Mouse (Mus musculus): ENCODE data around the gene Rbm7. TPM values are rescaled to one million over a fixed set of nuclear protein-coding genes. Genes with fewer than 3 reads are reported as not detected.

Gene Rbm7
- 194 TPM for polyA plus RNA-seq (2017; shearing (Covaris generic))

GRCm38 (mm10) chr9:48494817-48495547 lies at the start of gene Rbm7, which contains the start of gene Gm5617:
Rbm7 (minus strand) TSS chr9:48495299.
Gm5617 (plus strand) TSS chr9:48495442.

GRCm38 (mm10) chr9:48480411-48481213 lies 14.5 kb downstream of the Rbm7 start, which contains the start of gene Rexo2:
Rexo2 (minus strand) TSS chr9:48480623.

Other genes with a start within 250 kb of the Rbm7 start
- 0.56 TPM for gene Nxpe2, start 141.8 kb downstream of the Rbm7 start, polyA plus RNA-seq (2017; shearing (Covaris generic))
- gene Rexo2, start 14.7 kb downstream of the Rbm7 start, polyA plus RNA-seq (2017; shearing (Covaris generic)): 182 TPM
- gene Gm5617, start 143 bp upstream of the Rbm7 start, polyA plus RNA-seq (2017; shearing (Covaris generic)): 17.3 TPM
- not detected for gene Nnmt, start 109.9 kb upstream of the Rbm7 start, polyA plus RNA-seq (2017; shearing (Covaris generic))

All from inflammation-experienced regulatory T-cells, adult 16 weeks (primary cell).